In genomic region chr1:177323366-177323765, GRCm38 (mm10) we compare ENCODE assay signal across 9 mouse cellular contexts.
DNase-seq lines count a peak whose midpoint lies in the region; ATAC-seq lines count a peak whose summit lies in the region.
"Had no signal": no experiment of that assay in that cellular context is flagged by ENCODE, and none has a peak within 500 bp of the region (broad histone marks: within the 10 kb centered on the region; RNA-seq: fewer than 3 reads in every experiment).

No protein-coding gene starts in this region.

- H3K4me1 ChIP-seq in lung, embryonic 16.5 days (replicated peaks; ENCODE audit: control insufficient read depth, insufficient read depth, low read length), result 0 out of 2 replicates have a peak, but pooled peaks cover 3% of the 10 kb centered on the region
- H3K4me1 ChIP-seq in limb, embryonic 13.5 days, result peaks cover 5% of the 10 kb centered on the region
- H3K4me1 ChIP-seq in stomach, embryonic 15.5 days, result no peaks in the 10 kb centered on the region

- H3K4me2 ChIP-seq in lung, embryonic 16.5 days (ENCODE audit: low read depth, low read length), result peak overlapping the region; percentile 88
- H3K4me2 ChIP-seq in limb, embryonic 13.5 days (replicated peaks), result peak overlapping the region; percentile 81
- H3K4me2 ChIP-seq in stomach, embryonic 15.5 days, result peak overlapping the region; percentile 97

- no peak overlapping the region for H3K27ac ChIP-seq in lung, embryonic 16.5 days (ENCODE audit: low read length)
- H3K27ac ChIP-seq in limb, embryonic 13.5 days, result no peak overlapping the region
- H3K27ac ChIP-seq in stomach, embryonic 15.5 days, result no peak overlapping the region
- H3K27ac ChIP-seq: macrophage had no signal

- 64% methylated on average over 4 of the region's 4 CpGs for WGBS in lung, embryonic 16.5 days
- WGBS in limb, embryonic 13.5 days, result 50% methylated on average over 4 of the region's 4 CpGs
- WGBS in stomach, embryonic 15.5 days, result 68% methylated on average over 4 of the region's 4 CpGs

- H3K4me3 ChIP-seq in lung, embryonic 16.5 days (ENCODE audit: low read length), result peak overlapping the region; percentile 54
- peak overlapping the region; percentile 49 for H3K4me3 ChIP-seq in limb, embryonic 13.5 days
- H3K4me3 ChIP-seq in stomach, embryonic 15.5 days (replicated peaks), result no peak overlapping the region

- H3K9ac ChIP-seq in lung, embryonic 16.5 days (ENCODE audit: low read length), result no peak overlapping the region; the same call in 1 of the 2 replicates
- H3K9ac ChIP-seq in limb, embryonic 13.5 days, result no peak overlapping the region
- H3K9ac ChIP-seq in stomach, embryonic 15.5 days, result no peak overlapping the region

- no peaks in the 10 kb centered on the region for H3K9me3 ChIP-seq in lung, embryonic 16.5 days (ENCODE audit: control insufficient read depth, low read length)
- no peaks in the 10 kb centered on the region for H3K9me3 ChIP-seq in limb, embryonic 13.5 days
- no peaks in the 10 kb centered on the region for H3K9me3 ChIP-seq in stomach, embryonic 15.5 days

- H3K27me3 ChIP-seq in lung, embryonic 16.5 days (ENCODE audit: control insufficient read depth, insufficient read depth, low read depth, low read length), result no peaks in the 10 kb centered on the region
- peaks cover 11% of the 10 kb centered on the region for H3K27me3 ChIP-seq in limb, embryonic 13.5 days
- no peaks in the 10 kb centered on the region for H3K27me3 ChIP-seq in stomach, embryonic 15.5 days (replicated peaks)

- DNase-seq in cerebellum, adult 18-20 months, result peak; percentile 12 to 16
- no peak for DNase-seq in lung, postnatal 25 days (ENCODE audit: low spot score)
- no peak for DNase-seq in adrenal gland, postnatal 25 days

- no peaks in the 10 kb centered on the region for H3K36me3 ChIP-seq in lung, embryonic 16.5 days (ENCODE audit: control insufficient read depth, insufficient read depth, low read length)
- no peaks in the 10 kb centered on the region for H3K36me3 ChIP-seq in limb, embryonic 13.5 days
- no peaks in the 10 kb centered on the region for H3K36me3 ChIP-seq in stomach, embryonic 15.5 days

- no peak for ATAC-seq in cerebellum, adult (ENCODE audit: insufficient number of reproducible peaks, low FRiP score, low TSS enrichment)
- no peak for ATAC-seq in lung, embryonic 16.5 days (ENCODE audit: low read depth)
- no peak for ATAC-seq in limb, embryonic 13.5 days (ENCODE audit: low FRiP score, low read depth)
- ATAC-seq in stomach, embryonic 15.5 days (ENCODE audit: insufficient read depth, low FRiP score, low read depth), result no peak
- no peak for ATAC-seq in inflammation-experienced regulatory T-cells, adult 6 months

Comparison
In these comparisons a context has a peak if more than half of its experiments do, and no peak if none do; other contexts are left out.
1. DNase-seq: peak in cerebellum, adult 18-20 months (2 of 2); none in lung, postnatal 25 days (single experiment) and adrenal gland, postnatal 25 days (single experiment).
2. Peak in every context shown above with its lines, with median percentiles within 50 percentile points of each other: H3K4me2 ChIP-seq.